Mouse (Mus musculus): ENCODE results near the gene Ccdc149.

Ccdc149 gene

DNA sequence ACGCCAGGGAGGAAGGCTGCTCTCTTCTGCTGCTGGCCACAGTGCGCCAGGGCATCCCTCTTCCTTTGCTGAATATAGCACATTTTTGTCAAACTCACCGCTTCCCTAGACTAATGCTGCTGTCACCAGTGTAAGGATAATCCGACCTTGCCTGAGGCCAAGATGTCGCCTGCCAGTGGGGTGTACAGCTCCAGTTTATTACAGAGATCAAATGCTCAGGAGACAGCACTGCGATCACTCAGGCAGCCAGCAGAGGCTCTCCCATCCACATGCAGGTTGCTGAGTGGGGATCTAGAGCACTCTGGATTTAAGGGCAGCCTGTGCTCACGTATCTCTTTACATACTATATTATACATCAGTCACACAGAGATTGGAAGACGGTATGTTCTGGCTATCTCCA, 22.1 kb downstream of the Ccdc149 start:
- no peak for DNase-seq (ENCODE audit: low read depth, low spot score)

DNA sequence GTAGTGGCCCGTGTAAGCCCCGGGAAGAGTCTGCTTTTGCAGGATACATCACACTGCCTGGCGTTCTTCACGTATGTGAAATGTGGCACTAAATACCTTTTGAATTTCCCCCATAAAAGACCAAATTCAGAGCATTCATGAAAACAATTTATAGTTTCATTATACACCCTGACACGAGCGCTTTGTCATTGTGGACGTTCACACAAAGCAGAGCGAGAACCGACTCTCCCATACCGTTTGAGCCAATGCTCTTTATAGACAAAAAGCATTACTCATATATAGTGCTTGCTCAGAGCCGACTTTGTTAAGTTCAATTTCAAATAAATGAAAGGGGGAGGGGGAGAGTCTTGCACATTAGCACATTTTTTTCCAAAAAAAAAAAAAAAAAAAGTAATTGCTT, 31.0 kb downstream of the Ccdc149 start:
- DNase-seq (ENCODE audit: low read depth, low spot score): no peak

DNA sequence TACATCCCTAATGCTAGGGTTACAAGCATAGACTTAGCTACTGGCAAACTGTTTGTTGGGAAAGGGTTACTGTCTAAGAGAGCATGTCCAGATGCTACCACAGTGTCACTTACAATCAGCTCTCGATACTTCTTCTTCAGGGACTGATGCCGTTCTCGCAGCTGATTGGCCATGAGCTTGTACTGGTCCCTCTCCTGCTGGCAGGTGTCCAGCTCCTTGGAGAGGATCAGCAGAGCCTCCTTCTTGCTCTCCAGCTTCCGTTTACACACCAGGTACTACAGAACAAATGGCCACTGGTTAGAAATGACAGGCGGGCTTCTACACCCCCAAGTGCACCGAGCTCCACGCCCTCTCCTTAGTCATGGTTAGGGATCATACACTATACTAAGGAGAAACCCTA, 32.4 kb downstream of the Ccdc149 start:
- no peak for DNase-seq (ENCODE audit: low read depth, low spot score)

DNA sequence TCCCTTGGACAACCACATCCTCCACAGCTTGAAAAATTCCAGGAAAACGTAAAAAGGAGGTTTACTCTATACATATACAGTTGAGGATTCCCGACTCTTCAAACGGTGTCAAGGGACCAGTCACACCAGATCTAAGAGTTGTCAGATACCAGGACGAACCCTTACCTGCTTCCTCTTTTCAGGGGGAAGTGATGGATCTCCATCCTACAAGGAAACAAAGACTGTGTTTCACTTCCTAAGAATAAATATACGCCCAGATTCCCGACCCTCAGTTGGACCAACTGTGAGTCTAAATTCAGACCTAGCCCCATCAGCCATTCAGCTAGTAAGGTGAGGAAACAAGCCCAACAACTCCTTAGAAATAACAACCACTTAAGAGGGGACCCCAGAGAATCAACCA, 35.8 kb downstream of the Ccdc149 start:
- no peak for DNase-seq (ENCODE audit: low read depth, low spot score)

DNA sequence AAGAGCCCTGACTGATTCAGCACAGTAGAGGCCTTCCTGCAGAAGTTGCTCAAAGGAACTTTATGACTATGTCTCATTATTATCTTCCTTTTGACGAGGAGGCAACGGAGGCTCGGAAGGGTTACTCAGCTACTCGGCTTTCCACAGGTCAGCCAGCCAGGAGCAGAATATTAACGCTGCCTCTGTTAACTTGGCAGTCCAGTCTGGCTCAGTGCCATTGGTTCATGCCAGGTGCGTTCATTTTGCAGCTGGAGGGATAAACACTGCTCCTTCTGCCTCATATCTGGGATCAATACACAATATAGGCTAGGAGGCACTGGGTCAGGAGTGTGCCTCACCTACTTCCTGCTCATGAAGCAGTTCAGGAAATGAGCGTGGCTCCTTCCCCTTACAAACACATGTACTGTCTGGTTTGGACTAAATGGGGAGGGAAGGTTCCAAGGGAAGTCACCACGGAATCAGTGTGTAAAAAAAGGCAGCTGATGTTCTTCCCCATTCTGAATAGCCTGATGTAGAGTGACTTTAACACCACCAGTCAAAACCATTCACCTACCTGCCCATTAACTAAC, 40.0 kb downstream of the Ccdc149 start:
- no peak for DNase-seq (ENCODE audit: low read depth, low spot score)

DNA sequence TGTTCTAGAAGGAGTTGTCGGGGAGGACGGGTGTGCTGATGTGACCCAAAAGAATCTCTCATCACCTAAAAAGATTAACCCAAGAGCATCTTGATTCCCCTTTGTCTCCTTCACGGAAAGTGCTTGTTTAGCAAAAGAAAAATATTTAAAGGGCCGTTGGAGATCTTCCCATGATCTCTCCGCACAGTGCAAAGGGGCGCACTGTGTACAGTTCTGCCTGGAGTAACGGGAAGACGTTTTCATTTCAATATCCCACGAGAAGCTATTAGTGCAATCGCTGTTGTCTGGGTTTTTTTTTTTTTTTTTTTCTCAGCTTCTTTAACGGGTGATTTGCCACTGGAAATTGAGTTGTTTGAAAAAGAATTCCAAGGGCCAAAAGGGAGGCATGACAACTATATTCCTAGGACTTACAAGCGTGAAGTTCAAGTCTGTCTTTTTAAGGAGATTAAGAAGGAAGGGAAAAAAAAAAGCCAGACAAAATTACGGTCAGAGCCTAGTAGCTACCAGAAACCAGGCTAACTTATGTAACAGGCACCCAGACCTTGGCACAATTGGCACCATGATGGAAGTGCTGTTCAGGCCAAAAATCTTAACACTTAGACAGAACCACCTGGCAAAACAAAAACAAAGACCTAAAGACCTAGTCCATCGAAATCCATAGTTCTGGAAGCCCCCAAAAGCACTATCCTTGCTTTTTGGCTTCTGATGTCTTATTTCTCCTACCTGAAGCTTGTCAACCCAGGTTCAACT, 41.4 kb downstream of the Ccdc149 start:
- no peak for DNase-seq (ENCODE audit: low read depth, low spot score)

DNA sequence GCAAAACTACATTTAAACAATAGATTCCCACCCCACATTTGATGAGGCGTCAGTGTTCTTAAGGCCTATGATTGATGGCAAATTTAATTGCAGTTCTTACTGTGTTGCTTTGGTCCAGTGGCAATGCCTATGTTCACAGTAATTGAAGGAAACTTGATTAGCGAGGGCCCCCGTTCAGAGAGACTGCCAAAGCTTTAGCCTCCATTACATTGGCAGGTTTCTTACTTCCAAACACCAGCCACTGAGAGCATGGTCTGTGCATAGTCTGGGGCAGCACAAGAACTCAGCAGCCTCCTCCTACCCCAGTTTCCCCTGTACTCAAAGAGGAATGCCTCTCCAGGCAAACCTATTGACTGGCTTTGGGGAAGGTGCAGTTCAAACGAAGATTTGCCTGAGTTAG, 42.7 kb downstream of the Ccdc149 start:
- no peak for DNase-seq (ENCODE audit: low read depth, low spot score)

DNA sequence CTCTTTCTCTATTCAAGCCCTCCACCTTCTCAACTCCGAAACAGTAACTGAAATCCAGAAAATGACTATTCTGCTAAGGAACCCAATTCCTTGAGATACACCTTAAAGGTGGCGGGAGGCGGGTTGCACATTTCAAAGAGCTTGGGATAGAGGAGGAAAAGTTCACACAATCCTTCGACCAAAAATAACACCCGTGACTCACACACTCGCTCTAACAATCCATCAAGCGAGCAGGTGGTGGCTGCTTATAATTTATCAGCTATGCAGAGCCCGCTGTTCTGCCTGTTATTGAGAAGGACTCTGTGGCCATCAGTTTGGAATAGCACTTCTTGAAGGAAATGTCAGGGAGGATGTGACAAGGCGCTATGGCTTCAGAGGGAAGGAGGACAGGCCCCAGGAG, 45.5 kb downstream of the Ccdc149 start:
- no peak for DNase-seq (ENCODE audit: low read depth, low spot score)

DNA sequence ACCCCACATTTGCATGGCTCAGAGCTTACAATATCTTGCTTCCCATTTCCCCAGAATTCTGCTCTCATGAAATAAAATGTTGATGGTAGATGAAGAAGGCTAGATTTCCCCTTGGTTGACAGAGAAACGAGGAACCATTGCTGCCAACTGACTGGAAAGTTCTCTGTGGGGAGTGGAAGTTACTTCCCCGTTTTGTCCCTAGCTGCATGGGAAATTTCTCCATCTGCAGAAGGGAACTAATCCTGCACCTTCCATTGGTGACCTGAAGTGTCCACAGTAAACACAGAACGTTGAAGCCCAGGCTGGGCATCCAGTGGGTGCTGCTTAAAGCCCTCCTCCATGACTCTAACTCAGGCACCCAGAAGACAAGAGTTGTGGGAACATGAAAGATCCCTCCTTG, 47.4 kb downstream of the Ccdc149 start:
- no peak for DNase-seq (ENCODE audit: low read depth, low spot score)

DNA sequence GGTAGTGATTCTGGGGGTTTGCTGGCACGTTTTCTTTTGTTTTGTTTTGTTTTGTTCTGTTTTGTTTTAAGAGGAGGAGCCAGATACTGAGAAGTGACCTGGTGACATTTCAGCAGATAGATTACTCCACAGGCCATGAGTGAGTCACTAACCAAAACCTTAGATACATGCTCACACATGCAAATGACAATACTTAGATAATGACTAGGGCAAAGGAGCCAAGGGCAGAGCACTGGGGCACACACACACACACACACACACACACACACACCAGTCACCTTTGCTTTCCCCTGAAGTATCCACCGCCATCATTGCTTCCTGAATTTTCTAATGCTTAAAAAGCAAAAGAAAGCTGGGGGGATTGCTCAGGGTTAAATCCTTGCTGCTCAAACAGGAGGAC, 54.8 kb downstream of the Ccdc149 start:
- DNase-seq (ENCODE audit: low read depth, low spot score): no peak

DNA sequence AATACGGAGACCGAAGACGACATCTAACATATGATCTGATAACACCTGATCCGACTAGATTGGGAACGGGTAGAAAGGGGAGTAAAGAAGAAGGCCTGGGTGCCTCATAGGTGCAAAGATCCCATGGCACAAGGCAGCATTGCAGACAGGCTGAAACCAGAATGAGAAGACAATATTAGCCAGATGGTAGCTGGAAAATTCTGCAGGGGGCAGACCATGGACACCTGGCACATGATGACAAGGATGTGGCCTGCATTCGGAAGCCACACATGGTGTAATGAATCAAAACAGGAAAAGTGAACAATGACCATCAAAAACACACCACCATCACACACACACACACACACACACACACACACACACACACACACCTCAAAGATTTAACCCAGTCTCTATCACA, 55.4 kb downstream of the Ccdc149 start:
- no peak for DNase-seq (ENCODE audit: low read depth, low spot score)

DNA sequence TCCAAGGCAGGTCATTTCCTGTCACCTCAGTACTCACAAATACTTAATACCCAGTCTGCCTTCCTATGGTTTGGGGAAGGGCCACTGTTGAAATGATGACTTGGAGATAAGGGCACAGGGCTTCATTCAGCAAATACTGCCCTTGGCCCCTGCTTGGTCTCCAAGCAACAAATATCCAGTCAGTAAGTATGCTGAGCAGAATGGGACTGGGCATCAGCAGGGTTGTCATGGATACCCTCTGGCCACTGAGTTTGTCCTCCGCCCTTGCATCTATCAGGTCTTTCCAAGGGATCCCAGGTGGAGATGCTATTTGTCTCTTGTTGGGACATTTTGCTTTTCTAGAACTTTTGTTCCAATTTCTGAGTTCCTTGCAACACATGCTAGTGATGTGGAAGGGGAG, 56.1 kb downstream of the Ccdc149 start:
- DNase-seq (ENCODE audit: low read depth, low spot score): no peak

DNA sequence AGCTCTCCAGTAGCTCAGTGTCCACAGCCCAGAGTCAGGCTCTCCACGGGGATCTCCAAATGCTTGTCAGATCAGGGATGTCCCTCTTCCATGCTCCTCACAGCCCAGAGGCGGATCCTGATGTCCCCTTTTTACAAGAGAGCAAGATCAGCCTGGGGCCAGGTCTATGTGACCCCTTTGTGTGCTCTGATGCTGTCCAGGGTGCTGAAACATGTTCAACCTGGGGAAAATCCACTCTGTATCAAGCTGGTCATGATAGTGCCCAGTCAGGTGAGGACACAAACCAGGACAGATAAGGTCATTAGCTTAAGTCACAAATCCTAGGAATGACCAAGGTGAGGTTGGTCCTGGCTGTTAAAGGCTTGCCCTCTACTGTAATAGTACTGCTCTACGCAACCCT, 59.8 kb downstream of the Ccdc149 start:
- no peak for DNase-seq (ENCODE audit: low read depth, low spot score)

DNA sequence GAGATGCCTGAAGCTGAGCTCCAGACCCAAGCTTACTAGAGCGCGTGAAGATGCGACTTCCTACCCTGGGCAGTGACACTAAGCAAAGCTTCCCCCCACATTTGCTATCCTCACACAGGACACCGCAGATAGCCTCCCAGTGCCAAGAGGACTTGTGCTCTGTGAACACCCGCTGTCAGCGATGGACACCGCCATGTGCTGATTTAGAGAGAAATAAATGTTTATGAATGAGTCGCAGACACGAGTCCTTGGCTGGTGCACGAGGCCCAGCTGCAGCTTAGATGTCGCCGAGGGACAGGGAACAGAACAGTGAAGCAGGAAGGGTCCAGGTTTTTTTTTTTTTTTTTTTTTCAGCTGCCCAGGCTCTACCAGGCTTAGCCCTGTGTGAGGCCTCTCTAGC, 61.1 kb downstream of the Ccdc149 start:
- DNase-seq (ENCODE audit: low read depth, low spot score): no peak

DNA sequence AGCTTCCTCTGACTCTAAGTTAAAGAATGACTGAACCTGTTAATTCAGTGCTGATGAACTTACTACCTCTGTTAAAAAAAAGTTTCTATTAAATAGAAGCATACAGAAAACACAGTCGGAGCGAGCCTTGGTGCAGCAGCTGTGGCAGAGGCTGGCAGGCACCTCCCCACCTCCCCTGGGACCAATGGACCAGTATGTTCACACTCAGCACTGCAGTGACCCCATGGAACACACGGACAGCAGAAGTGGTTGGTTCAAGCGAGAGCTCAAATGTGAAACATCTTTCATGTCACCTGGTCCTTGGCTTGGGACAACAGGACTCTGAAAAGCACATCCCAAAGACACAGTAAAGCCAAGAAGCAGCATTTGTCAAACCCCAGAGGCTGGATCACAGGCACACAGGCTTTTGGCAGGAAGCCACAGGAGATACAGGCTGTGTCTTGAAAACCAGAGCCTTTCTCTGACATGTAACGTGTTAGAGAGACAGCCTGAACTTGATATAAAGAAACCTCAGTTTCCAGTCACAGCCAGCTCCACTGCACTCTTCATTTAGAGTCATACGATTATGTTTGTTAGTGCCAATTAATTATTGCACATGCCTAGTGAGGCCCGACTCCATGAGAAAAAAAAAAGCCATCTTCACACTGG, 62.5 kb downstream of the Ccdc149 start:
- DNase-seq (ENCODE audit: low read depth, low spot score): no peak

DNA sequence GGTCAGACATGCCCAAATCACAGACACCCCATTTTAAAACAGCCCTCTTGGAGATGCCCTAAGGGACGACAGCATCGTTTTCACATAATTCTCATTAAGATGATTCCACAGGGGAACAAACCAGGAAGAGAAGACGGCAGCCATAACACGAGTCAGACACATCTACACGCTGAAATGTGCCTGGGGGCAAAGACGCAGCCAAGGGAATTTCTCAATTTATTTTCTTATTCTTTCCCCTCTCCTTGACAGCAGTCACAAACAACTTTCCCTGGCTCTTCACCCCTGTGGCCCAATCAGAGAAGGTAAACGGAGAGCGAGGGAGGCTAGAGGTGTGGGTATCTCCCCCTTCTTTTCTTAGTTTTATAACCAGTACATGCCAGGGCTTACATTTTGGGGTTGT, 66.9 kb downstream of the Ccdc149 start:
- DNase-seq (ENCODE audit: low read depth, low spot score): no peak

DNA sequence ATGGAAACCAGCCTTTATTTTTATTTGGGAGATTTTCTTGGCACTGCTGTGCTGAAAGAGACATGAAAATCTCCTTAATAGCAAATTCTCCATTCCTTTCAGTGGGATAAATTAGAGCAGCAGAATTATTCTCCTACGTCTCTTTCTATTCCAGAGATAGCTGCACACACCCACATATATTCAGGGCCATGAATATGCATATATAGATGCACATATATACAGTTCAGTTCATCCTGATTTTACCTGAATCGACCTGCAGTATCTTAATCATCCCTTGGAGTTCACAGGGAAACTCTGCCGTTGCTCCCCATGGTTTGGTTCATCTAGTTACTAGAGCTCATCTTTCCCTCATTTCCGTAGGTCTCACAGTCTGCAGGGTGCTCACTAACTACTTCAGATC, 77.6 kb downstream of the Ccdc149 start:
- no peak for DNase-seq (ENCODE audit: low read depth, low spot score)

DNA sequence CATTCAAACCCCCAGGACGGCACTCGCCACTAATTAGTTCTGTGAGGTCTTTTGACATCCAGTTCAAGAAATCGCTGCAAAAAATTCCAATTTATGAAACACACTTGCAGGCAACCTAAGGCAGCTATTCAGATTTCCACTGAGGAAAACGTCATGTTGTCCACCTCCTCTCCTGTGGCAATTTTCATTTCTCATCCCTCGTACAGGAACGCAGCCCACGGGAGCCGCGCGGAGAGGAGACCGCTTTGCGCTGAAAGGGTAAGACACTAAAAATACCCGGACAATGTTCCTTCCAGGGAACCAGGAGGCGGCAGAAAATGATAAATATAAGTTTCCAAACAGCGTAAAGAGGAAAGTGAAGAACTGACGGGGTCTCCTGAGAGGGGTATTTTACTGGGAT, 79.8 kb downstream of the Ccdc149 start:
- DNase-seq (ENCODE audit: low read depth, low spot score): no peak

DNA sequence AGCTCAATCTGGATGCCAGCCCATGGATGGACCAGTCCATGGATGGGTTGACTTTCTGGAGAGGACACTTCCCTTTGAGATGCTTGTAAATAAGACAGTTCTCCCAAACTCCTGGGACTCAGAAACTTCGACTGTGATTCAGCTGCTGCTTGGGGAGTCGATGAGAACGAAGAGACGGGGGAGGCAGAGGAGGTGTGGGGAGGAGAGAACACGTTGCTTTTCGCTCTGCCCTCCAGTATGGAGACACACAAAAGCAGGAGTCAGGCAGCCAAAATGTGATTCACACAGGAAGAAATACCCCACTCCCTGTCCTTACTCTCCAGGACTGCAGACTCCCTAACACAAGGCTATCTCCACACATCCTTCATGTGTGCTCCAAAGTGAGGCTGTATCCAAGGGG, 80.9 kb downstream of the Ccdc149 start:
- no peak for DNase-seq (ENCODE audit: low read depth, low spot score)

DNA sequence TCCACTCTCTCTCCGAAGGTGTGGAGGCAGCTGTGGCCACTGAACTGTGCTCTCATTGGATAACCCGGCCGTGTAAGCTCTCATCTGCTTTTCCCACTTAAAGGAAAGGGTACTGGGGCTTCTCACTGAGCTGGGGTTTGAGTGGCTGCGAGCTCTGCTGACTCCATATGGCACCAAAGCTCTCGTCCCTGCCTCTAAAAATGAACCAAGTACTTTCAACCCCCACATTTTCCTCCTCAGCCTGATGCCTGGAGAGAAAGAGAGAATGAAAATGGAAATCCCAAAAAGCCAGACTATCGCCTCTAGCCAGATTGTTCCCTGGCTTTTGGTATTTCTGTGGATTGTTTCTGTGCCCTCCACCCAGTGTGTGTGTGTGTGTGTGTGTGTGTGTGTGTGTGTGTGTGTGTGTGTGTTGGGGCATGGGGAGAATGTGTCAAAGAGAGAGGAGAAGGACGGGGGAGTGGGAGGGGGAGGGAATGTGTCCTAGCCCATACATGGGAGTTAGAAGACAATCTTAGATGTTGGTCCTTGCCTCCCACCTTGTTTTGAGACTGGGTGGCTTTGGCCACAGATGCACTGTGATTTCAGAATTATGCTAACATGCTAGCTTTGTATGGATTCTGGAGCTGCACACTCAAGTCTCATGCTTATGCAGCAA, 83.1 kb downstream of the Ccdc149 start:
- no peak for DNase-seq (ENCODE audit: low read depth, low spot score)

DNA sequence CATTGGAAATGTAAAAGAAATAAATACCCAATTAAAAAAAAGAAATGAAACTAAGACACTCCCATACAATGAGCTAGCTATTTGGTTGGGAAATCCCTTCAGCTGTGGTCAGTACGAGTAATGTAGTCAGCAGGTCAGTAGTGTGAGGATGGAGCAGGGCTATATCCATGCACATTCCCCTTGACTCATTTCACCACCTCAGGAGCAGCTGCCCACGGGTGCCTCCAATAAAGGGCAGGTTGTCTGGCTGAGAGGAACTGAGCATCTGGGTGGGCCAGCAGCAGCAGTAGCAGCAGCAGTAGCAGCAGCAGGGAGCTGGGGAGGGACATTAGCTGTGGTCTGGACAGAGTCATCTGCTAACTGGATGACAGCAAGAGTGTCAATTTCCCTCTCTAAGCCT, 85.3 kb downstream of the Ccdc149 start:
- DNase-seq (ENCODE audit: low read depth, low spot score): no peak

DNA sequence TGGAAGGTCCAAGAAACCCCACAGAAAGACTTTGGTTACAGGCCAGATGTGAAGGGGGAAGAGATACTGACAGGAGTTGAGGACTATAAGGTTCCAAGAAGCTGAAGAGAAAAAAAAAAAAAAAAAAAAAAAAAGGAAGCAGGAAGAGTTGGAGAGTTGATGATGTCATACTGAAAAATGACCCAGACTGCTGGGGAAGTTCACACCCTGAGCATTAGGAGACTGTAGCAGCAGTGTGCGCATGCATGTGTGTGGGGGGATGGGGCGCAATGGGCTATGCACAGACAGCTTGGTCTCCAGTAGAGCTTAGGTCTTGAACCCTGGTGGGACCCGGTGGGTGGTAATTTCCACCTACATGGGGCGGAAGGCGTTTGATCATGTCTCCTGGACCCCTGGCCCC, 87.6 kb downstream of the Ccdc149 start:
- no peak for DNase-seq (ENCODE audit: low read depth, low spot score)

DNA sequence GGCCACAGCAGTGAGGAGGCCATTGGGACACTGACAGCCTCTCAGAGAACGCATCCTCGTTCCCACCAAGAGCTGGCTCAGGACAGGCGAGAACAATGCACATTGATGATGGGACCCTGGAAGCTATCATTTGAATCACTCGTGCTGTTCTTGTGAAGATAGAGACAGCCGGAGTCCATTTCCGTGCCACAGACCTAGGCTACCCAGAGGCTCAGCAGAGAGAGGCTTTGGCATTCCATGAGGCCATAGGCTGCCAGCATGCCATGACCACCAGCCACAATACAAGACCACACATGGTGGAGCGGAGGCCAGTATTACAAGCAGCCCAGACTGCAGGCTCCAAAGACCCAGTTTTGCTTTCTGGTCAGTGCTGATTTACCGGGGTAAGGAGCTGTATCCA, 88.5 kb downstream of the Ccdc149 start:
- no peak for DNase-seq (ENCODE audit: low read depth, low spot score)

Measured in brain, embryonic 18.5 days (tissue).